Mouse (Mus musculus): ENCODE data around the gene Syne2.

The Syne2 gene

GRCm38 (mm10) chr12:75924852-75925251, 106.9 kb downstream of the Syne2 start:
- DNase-seq (ENCODE audit: low read depth, low spot score) = no peak

GRCm38 (mm10) chr12:75927596-75927995, 109.7 kb downstream of the Syne2 start:
- DNase-seq (ENCODE audit: low read depth, low spot score) = no peak

GRCm38 (mm10) chr12:75933561-75933960, 115.6 kb downstream of the Syne2 start:
- no peak for DNase-seq (ENCODE audit: low read depth, low spot score)

- peak; percentile 1 for DNase-seq (ENCODE audit: low read depth, low spot score)
Measured at GRCm38 (mm10) chr12:75951328-75951727, 133.4 kb downstream of the Syne2 start.

GRCm38 (mm10) chr12:75952011-75952410, 134.1 kb downstream of the Syne2 start:
- DNase-seq (ENCODE audit: low read depth, low spot score) = no peak

- DNase-seq (ENCODE audit: low read depth, low spot score) = no peak
Measured at GRCm38 (mm10) chr12:75966441-75967195, 148.7 kb downstream of the Syne2 start.

GRCm38 (mm10) chr12:75979079-75979478, 161.1 kb downstream of the Syne2 start:
- no peak for DNase-seq (ENCODE audit: low read depth, low spot score)

GRCm38 (mm10) chr12:75983336-75983735, 165.4 kb downstream of the Syne2 start:
- DNase-seq (ENCODE audit: low read depth, low spot score) = no peak

GRCm38 (mm10) chr12:75992226-75992858, 174.4 kb downstream of the Syne2 start:
- DNase-seq (ENCODE audit: low read depth, low spot score) = no peak

- DNase-seq (ENCODE audit: low read depth, low spot score) = no peak
Measured at GRCm38 (mm10) chr12:75992946-75993345, 175.0 kb downstream of the Syne2 start.

GRCm38 (mm10) chr12:75995086-75995485, 177.2 kb downstream of the Syne2 start:
- no peak for DNase-seq (ENCODE audit: low read depth, low spot score)

- no peak for DNase-seq (ENCODE audit: low read depth, low spot score)
Measured at GRCm38 (mm10) chr12:75997547-75997946, 179.6 kb downstream of the Syne2 start.

- DNase-seq (ENCODE audit: low read depth, low spot score) = no peak
Measured at GRCm38 (mm10) chr12:75998416-75998815, 180.5 kb downstream of the Syne2 start.

- peak; percentile 22 for DNase-seq (ENCODE audit: low read depth, low spot score)
Measured at GRCm38 (mm10) chr12:76004697-76005249, 186.8 kb downstream of the Syne2 start.

- no peak for DNase-seq (ENCODE audit: low read depth, low spot score)
Measured at GRCm38 (mm10) chr12:76008991-76009390, 191.1 kb downstream of the Syne2 start.

GRCm38 (mm10) chr12:76012789-76013188, 194.9 kb downstream of the Syne2 start:
- no peak for DNase-seq (ENCODE audit: low read depth, low spot score)

- DNase-seq (ENCODE audit: low read depth, low spot score) = no peak
Measured at GRCm38 (mm10) chr12:76013480-76013879, 195.5 kb downstream of the Syne2 start.

GRCm38 (mm10) chr12:76015026-76015425, 197.1 kb downstream of the Syne2 start:
- no peak for DNase-seq (ENCODE audit: low read depth, low spot score)

- no peak for DNase-seq (ENCODE audit: low read depth, low spot score)
Measured at GRCm38 (mm10) chr12:76015489-76015888, 197.6 kb downstream of the Syne2 start.

- peak; percentile 75 for DNase-seq (ENCODE audit: low read depth, low spot score)
Measured at GRCm38 (mm10) chr12:76016123-76017101, 198.5 kb downstream of the Syne2 start.

GRCm38 (mm10) chr12:76018640-76019039, 200.7 kb downstream of the Syne2 start:
- no peak for DNase-seq (ENCODE audit: low read depth, low spot score)

GRCm38 (mm10) chr12:76042301-76042700, 224.4 kb downstream of the Syne2 start:
- DNase-seq (ENCODE audit: low read depth, low spot score) = no peak

Data from embryo, embryonic 11.5 days (tissue).